21 mouse cellular contexts compared by ENCODE assay signal in the genomic region with DNA sequence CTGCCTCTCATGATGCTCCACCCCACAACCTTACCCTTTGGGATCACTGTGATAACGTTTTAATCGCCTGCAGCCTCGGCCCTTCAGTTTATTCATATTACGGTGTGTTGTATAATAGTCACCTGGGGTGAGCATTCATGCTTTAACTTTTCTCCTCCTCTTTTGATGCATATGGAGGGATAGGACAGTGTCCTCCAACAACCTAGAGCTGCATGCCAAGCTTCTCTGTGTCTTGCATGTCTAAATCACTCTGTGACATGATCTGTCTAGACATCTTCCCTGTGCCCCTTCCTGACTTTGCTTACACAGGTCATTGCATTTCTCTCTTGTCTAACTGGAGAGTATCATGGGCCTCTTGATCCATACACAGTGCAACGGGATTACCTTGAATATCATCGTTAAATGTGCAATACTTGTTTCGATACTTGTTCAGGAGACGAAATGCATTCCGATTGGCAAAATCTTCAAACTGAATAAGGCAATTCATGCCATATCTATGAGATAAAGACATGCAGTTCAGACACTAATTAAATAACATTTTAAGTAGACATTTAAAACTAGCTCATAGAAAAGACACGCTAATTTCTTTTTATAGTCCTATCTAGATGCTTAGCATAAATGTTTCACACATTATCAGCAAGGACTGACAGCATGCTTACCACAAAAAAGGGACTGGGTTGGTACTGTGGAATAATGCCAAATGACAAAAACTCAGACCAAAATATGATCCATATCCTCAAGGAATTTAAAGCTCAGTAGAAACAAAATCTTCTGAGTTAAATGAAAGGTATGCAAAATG. TPM values are rescaled to one million over a fixed set of nuclear protein-coding genes. Genes with fewer than 3 reads are reported as not detected.
DNase-seq lines count a peak whose midpoint lies in the region; ATAC-seq and TF ChIP-seq lines count a peak whose summit lies in the region.
"Had no signal": no experiment of that assay in that cellular context is flagged by ENCODE, and none has a peak within 500 bp of the region (broad histone marks: within the 10 kb centered on the region; RNA-seq: fewer than 3 reads in every experiment).

No protein-coding gene starts in this region.

- WGBS in embryonic facial prominence, embryonic 11.5 days = 77% methylated on average over 10 of the region's 10 CpGs
- 80% methylated on average over 10 of the region's 10 CpGs for WGBS in embryonic facial prominence, embryonic 10.5 days
- 55% methylated on average over 10 of the region's 10 CpGs for WGBS in midbrain, postnatal 0 days
- WGBS in midbrain, embryonic 10.5 days = 80% methylated on average over 10 of the region's 10 CpGs

- TF ChIP-seq CTCF in midbrain, postnatal 0 days (IDR thresholded peaks at IDR 0.05) = no peak

- H3K36me3 ChIP-seq in embryonic facial prominence, embryonic 11.5 days (replicated peaks; ENCODE audit: control insufficient read depth, insufficient read depth, low read depth, low read length) = no peaks in the 10 kb centered on the region
- no peaks in the 10 kb centered on the region for H3K36me3 ChIP-seq in embryonic facial prominence, embryonic 10.5 days (replicated peaks)
- H3K36me3 ChIP-seq in midbrain, postnatal 0 days (ENCODE audit: insufficient read depth, low read length) = no peaks in the 10 kb centered on the region
- no peaks in the 10 kb centered on the region for H3K36me3 ChIP-seq in midbrain, embryonic 10.5 days
- H3K36me3 ChIP-seq: embryonic facial prominence, embryonic 15.5 days; hindbrain, embryonic 12.5 days; intestine, embryonic 15.5 days had no signal

- no peak overlapping the region for H3K27ac ChIP-seq in embryonic facial prominence, embryonic 11.5 days (replicated peaks; ENCODE audit: low read depth, low read length)
- no peak overlapping the region for H3K27ac ChIP-seq in embryonic facial prominence, embryonic 10.5 days (replicated peaks)
- no peak overlapping the region for H3K27ac ChIP-seq in midbrain, postnatal 0 days (ENCODE audit: low read depth, low read length)
- no peak overlapping the region for H3K27ac ChIP-seq in midbrain, embryonic 10.5 days (replicated peaks)
- H3K27ac ChIP-seq: embryonic facial prominence, embryonic 15.5 days; hindbrain, embryonic 12.5 days; intestine, embryonic 15.5 days had no signal

- no peak overlapping the region for H3K9ac ChIP-seq in embryonic facial prominence, embryonic 11.5 days (replicated peaks; ENCODE audit: low read length)
- H3K9ac ChIP-seq in midbrain, postnatal 0 days (replicated peaks; ENCODE audit: low read length, poor library complexity, severe bottlenecking) = no peak overlapping the region
- H3K9ac ChIP-seq: embryonic facial prominence, embryonic 15.5 days; heart, embryonic 12.5 days; hindbrain, embryonic 12.5 days; intestine, embryonic 15.5 days had no signal

- no peaks in the 10 kb centered on the region for H3K4me1 ChIP-seq in embryonic facial prominence, embryonic 11.5 days (ENCODE audit: control insufficient read depth, insufficient read depth, low read length)
- no peaks in the 10 kb centered on the region for H3K4me1 ChIP-seq in embryonic facial prominence, embryonic 10.5 days
- 0 out of 2 replicates have a peak, but pooled peaks cover 2% of the 10 kb centered on the region for H3K4me1 ChIP-seq in midbrain, postnatal 0 days (ENCODE audit: insufficient read depth, low read length)
- H3K4me1 ChIP-seq in midbrain, embryonic 10.5 days = 0 out of 2 replicates have a peak, but pooled peaks cover 3% of the 10 kb centered on the region
- H3K4me1 ChIP-seq: hindbrain, embryonic 12.5 days; intestine, embryonic 15.5 days had no signal

- H3K4me3 ChIP-seq in embryonic facial prominence, embryonic 11.5 days (ENCODE audit: low read depth, low read length) = no peak overlapping the region
- no peak overlapping the region for H3K4me3 ChIP-seq in embryonic facial prominence, embryonic 10.5 days
- H3K4me3 ChIP-seq in midbrain, postnatal 0 days (ENCODE audit: low read depth, low read length) = no peak overlapping the region
- no peak overlapping the region for H3K4me3 ChIP-seq in midbrain, embryonic 10.5 days
- H3K4me3 ChIP-seq: embryonic facial prominence, embryonic 15.5 days; erythroblast, embryonic 14.5 days; heart, embryonic 12.5 days; hindbrain, embryonic 12.5 days; intestine, embryonic 15.5 days had no signal

- H3K4me2 ChIP-seq in embryonic facial prominence, embryonic 11.5 days (ENCODE audit: low read depth, low read length) = no peak overlapping the region
- H3K4me2 ChIP-seq in midbrain, postnatal 0 days (ENCODE audit: low read depth, low read length, poor library complexity, severe bottlenecking) = no peak overlapping the region
- H3K4me2 ChIP-seq: embryonic facial prominence, embryonic 15.5 days; heart, embryonic 12.5 days; hindbrain, embryonic 12.5 days; intestine, embryonic 15.5 days had no signal

- no peak for DNase-seq in embryonic facial prominence, embryonic 11.5 days (ENCODE audit: low spot score)
- DNase-seq in embryonic facial prominence, embryonic 10.5 days (ENCODE audit: low spot score) = no peak
- DNase-seq in heart, adult 11 months = peak; percentile 72
- DNase-seq in heart, postnatal 25 days (ENCODE audit: low spot score) = no peak
- peak; percentile 44 for DNase-seq in midbrain, postnatal 0 days (ENCODE audit: low spot score)
- no peak for DNase-seq in midbrain, embryonic 10.5 days (ENCODE audit: low spot score)
- no peak for DNase-seq in left cerebral cortex, postnatal 36 days (ENCODE audit: low spot score in 2 of 2)
- DNase-seq: adrenal gland, postnatal 25 days; cerebellum, adult 8-10 months; cerebellum, postnatal 36 days; gastrocnemius, postnatal 10 days; heart, postnatal 4 days; kidney, adult 18-20 months had no signal

- intact Hi-C loops in heart, postnatal 25 days (cut with DNase I) = no loop called here
- intact Hi-C loops in left cerebral cortex, postnatal 36 days (cut with DNase I) = no loop called here

- H3K27me3 ChIP-seq in embryonic facial prominence, embryonic 11.5 days (ENCODE audit: control insufficient read depth, insufficient read depth, low read length) = no peaks in the 10 kb centered on the region
- no peaks in the 10 kb centered on the region for H3K27me3 ChIP-seq in embryonic facial prominence, embryonic 10.5 days (replicated peaks; ENCODE audit: low read depth, poor library complexity, severe bottlenecking)
- no peaks in the 10 kb centered on the region for H3K27me3 ChIP-seq in midbrain, postnatal 0 days (ENCODE audit: insufficient read depth, low read length)
- no peaks in the 10 kb centered on the region for H3K27me3 ChIP-seq in midbrain, embryonic 10.5 days (ENCODE audit: low read depth, poor library complexity, severe bottlenecking)
- H3K27me3 ChIP-seq: CH12.LX; embryonic facial prominence, embryonic 15.5 days; heart, embryonic 12.5 days; hindbrain, embryonic 12.5 days; intestine, embryonic 15.5 days; Patski had no signal

- H3K9me3 ChIP-seq in embryonic facial prominence, embryonic 11.5 days (replicated peaks; ENCODE audit: control insufficient read depth, low read length) = no peaks in the 10 kb centered on the region
- no peaks in the 10 kb centered on the region for H3K9me3 ChIP-seq in embryonic facial prominence, embryonic 10.5 days
- no peaks in the 10 kb centered on the region for H3K9me3 ChIP-seq in midbrain, postnatal 0 days (ENCODE audit: low read length)
- H3K9me3 ChIP-seq in midbrain, embryonic 10.5 days (replicated peaks) = no peaks in the 10 kb centered on the region
- H3K9me3 ChIP-seq: embryonic facial prominence, embryonic 15.5 days; heart, embryonic 12.5 days; hindbrain, embryonic 12.5 days; intestine, embryonic 15.5 days had no signal

- ATAC-seq in embryonic facial prominence, embryonic 11.5 days (replicated peaks; ENCODE audit: insufficient number of reproducible peaks, low FRiP score, low TSS enrichment, low read depth) = peak; percentile 52; the same call in 1 of the 2 replicates
- no peak for ATAC-seq in midbrain, postnatal 0 days (ENCODE audit: low FRiP score)
- ATAC-seq: activated CD4-positive, CD25-positive, alpha-beta regulatory T cell, adult 4 months; intestine, embryonic 15.5 days; Patski had no signal

RNA-seq across cellular contexts. Expression of a gene that starts 47.7 kb away (rescaled TPM):
- 2.3 and 2.6 TPM in 2 replicates for polyA plus RNA-seq in embryonic facial prominence, embryonic 11.5 days (2014; fragmentation: Nextera tagmentation; extraction: Ambion mirVana)
- 2.6 and 2.9 TPM in 2 replicates for polyA plus RNA-seq in embryonic facial prominence, embryonic 10.5 days (2016; fragmentation: Nextera tagmentation; extraction: Ambion mirVana)
- total RNA-seq in heart, postnatal 25 days (2021) = under 1 TPM; 0.39 to 0.59 TPM
- 30.4 and 38.7 TPM in 2 replicates for total RNA-seq in midbrain, postnatal 0 days (2014; rRNA removed)
- polyA plus RNA-seq in midbrain, postnatal 0 days (2015; fragmentation: Nextera tagmentation; extraction: Ambion mirVana) = 75.0 and 75.5 TPM in 2 replicates
- polyA plus RNA-seq in midbrain, embryonic 10.5 days (2016; fragmentation: Nextera tagmentation; extraction: Ambion mirVana) = 3.4 and 4.4 TPM in 2 replicates
- total RNA-seq in left cerebral cortex, postnatal 36 days (2021) = 10 to 100 TPM; 26.0 to 27.9 TPM
- polyA plus RNA-seq: erythroblast, embryonic 14.5 days had no signal

RNA-seq across cellular contexts. Expression of a gene that starts 47.9 kb away (rescaled TPM):
- 33.0 and 35.0 TPM in 2 replicates for polyA plus RNA-seq in embryonic facial prominence, embryonic 11.5 days (2014; fragmentation: Nextera tagmentation; extraction: Ambion mirVana)
- 34.0 and 34.2 TPM in 2 replicates for polyA plus RNA-seq in embryonic facial prominence, embryonic 10.5 days (2016; fragmentation: Nextera tagmentation; extraction: Ambion mirVana)
- total RNA-seq in heart, postnatal 25 days (2021) = 1 to 10 TPM; 7.0 to 7.5 TPM
- total RNA-seq in midbrain, postnatal 0 days (2014; rRNA removed) = 19.3 and 20.9 TPM in 2 replicates
- 25.1 and 25.5 TPM in 2 replicates for polyA plus RNA-seq in midbrain, postnatal 0 days (2015; fragmentation: Nextera tagmentation; extraction: Ambion mirVana)
- 35.6 and 40.1 TPM in 2 replicates for polyA plus RNA-seq in midbrain, embryonic 10.5 days (2016; fragmentation: Nextera tagmentation; extraction: Ambion mirVana)
- total RNA-seq in left cerebral cortex, postnatal 36 days (2021) = 10 to 100 TPM; 18.0 to 18.3 TPM

Comparison
In these comparisons a context has a peak if more than half of its experiments do, and no peak if none do; other contexts are left out.
1. DNase-seq: peak in heart, adult 11 months (single experiment) and midbrain, postnatal 0 days (single experiment); none in embryonic facial prominence, embryonic 11.5 days (single experiment), embryonic facial prominence, embryonic 10.5 days (single experiment), heart, postnatal 25 days (single experiment), midbrain, embryonic 10.5 days (single experiment) and left cerebral cortex, postnatal 36 days (0 of 2).
2. RNA of a gene that starts 47.7 kb away (polyA plus RNA-seq): 75.0 to 75.5 TPM in midbrain, postnatal 0 days; 3.4 to 4.4 TPM in midbrain, embryonic 10.5 days, 2.6 to 2.9 TPM in embryonic facial prominence, embryonic 10.5 days and 2.3 to 2.6 TPM in embryonic facial prominence, embryonic 11.5 days; every median in the first group is over 10 times any median in the second.